Mouse (Mus musculus): ENCODE results near the gene Nudt22. TPM values are rescaled to one million over a fixed set of nuclear protein-coding genes. Genes with fewer than 3 reads are reported as not detected.

Nudt22 gene
- polyA plus RNA-seq, 1 experiment from 2014 or later = 40.8 TPM

DNA sequence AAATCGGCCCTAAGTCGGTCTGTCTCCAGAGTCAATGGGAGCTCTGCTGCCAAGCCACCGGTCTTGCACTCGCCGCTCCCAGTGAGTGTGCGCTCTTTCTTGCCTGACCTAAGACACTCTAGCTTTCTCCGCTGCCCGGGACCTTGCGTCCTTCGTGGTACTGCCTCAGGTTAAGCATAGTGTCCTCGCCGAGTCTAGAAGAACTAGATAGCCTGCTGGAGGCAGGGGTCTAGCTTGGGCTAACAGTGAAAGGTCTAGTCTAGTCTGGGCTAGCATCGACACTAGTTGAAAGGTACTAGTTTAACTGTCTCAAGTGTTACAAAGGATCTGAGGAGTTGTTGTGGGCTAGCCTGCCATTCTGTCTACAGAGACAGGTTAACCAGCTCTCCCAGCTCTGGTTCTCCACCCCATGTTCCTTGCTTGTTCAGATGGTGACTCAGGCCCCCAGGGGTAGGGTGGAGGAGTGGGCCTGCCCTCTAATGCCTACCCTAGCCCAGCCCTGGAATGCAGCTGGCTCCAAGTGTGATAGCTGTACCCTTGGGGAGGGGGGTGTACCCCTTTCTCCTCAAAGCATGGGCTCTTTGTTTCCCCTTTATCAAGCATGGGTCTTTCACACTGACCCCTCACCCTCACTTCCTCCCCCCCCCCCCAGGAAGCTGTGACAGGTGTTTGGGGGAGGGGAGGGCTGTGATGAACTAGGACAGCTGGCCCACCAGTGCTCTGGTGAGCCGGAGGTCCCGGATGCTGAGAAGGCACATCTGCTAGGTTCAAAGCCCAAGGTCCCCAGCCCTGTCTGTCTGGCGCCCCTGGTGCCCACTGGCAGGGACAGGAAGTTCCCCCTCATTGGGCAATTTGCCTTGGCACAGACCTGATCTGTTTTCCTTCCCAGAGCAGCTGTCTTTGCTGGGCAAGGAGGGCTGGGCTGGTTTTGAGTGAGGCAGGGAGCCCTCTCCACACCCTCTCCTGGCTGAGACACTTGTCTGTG lies 20.1 kb downstream of the Nudt22 start, which contains the start of gene Plcb3:
Plcb3 (minus strand) TSS at position 934 of the 985 bp plus-strand sequence.
- ATAC-seq (replicated peaks; ENCODE audit: low FRiP score, low read depth) (no peak), DNase-seq (ENCODE audit: low spot score) (peak; percentile 81)
- H3K9ac ChIP-seq (ENCODE audit: low read depth, low read length) = peak within 1 kb of the TSS; percentile 72
- under 1% methylated on average over 16 of the region's 16 CpGs for WGBS
- H3K4me3 ChIP-seq (replicated peaks; ENCODE audit: low read depth, low read length) = peak within 1 kb of the TSS; percentile 69
- H3K27me3 ChIP-seq (ENCODE audit: insufficient read depth, low read length) = no peaks in the 10 kb centered on the region
- TF ChIP-seq CTCF (IDR thresholded peaks at IDR 0.05; ENCODE audit: low read depth) = peak; percentile 48; the same call in 1 of the 2 replicates
- peak within 1 kb of the TSS; percentile 85 for H3K27ac ChIP-seq
- H3K4me1 ChIP-seq (replicated peaks; ENCODE audit: insufficient read depth, low read length) = peaks cover 28% of the 10 kb centered on the region
- H3K36me3 ChIP-seq (ENCODE audit: insufficient read depth, low read length) = 0 out of 2 replicates have a peak, but pooled peaks cover 14% of the 10 kb centered on the region
- H3K9me3 ChIP-seq (replicated peaks; ENCODE audit: low read length) = no peaks in the 10 kb centered on the region
- H3K4me2 ChIP-seq (ENCODE audit: low read length) = peak within 1 kb of the TSS; percentile 92

DNA sequence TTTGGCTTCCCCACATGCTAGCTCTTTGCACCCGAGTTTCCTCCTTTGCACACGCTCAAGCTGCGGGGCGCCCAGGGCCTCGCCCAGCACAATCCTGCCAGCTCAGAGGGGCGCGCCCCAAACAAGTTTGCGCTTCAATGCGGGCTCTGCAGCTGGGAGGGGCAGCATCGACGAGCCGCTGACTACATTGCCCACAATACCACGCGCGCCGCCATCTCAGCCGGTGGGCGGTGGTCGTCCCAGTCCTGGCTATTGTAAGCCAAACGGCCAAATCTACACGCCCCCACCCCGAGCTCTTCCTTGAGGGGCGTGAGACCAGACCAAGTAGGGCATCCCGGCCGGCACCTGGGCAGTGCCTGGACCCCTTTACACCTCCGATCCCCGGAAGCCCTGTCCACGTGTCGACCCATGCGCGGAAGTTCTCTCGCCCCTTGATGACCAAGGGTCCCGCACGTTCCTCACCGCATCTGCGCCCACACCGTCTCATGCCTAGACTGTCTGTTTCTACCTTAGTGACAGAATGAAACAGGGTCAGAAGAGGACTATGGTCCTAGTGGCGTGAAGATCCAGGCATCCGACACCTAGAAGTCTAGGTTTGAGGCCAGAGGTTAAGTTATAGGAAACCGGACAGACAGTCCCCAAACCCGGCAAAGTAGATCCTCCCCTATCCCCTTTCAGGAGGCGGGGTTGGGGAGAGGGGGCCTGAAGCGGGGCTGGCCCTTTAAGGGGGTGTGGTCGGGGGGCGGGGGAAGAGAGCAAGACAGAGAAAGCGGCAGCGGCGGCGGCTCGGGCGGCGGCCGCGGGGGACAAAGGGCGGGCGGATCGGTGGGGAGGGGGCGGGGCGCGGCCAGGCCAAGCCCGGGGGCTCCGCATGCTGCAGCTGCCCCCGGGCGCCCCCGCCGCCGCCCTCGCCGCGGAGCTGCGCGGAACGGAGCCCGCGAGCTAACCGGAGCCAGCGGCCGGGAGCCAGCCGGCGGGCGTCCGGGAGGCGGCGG lies 21.4 kb downstream of the Nudt22 start, which contains the start of gene Ppp1r14b:
Ppp1r14b (plus strand) TSS at position 758 of the 995 bp plus-strand sequence.
- peak; percentile 43 for ATAC-seq (replicated peaks; ENCODE audit: low FRiP score, low read depth)
- WGBS = under 1% methylated on average over 69 of the region's 84 CpGs

GRCm38 (mm10) chr19:6973581-6974190 lies 22.2 kb downstream of the Nudt22 start:
- ATAC-seq (replicated peaks; ENCODE audit: low FRiP score, low read depth) (no peak), DNase-seq (ENCODE audit: low spot score) (no peak)
- Histone ChIP-seq H3K4me2 (ENCODE audit: low read length) (peak overlapping the region; percentile 92), H3K9me3 (replicated peaks; ENCODE audit: low read length) (no peaks in the 10 kb centered on the region), H3K27ac (peak overlapping the region; percentile 16; the same call in 1 of the 2 replicates), H3K27me3 (ENCODE audit: insufficient read depth, low read length) (no peaks in the 10 kb centered on the region), H3K9ac (ENCODE audit: low read depth, low read length) (peak overlapping the region; percentile 72; the same call in 1 of the 2 replicates), H3K36me3 (ENCODE audit: insufficient read depth, low read length) (0 out of 2 replicates have a peak, but pooled peaks cover 14% of the 10 kb centered on the region), H3K4me3 (replicated peaks; ENCODE audit: low read depth, low read length) (peak overlapping the region; percentile 69), H3K4me1 (replicated peaks; ENCODE audit: insufficient read depth, low read length) (peaks cover 32% of the 10 kb centered on the region)
- TF ChIP-seq CTCF (IDR thresholded peaks at IDR 0.05; ENCODE audit: low read depth) = no peak
- 35% methylated on average over 12 of the region's 12 CpGs for WGBS

More for the DNA sequence above, 21.4 kb downstream of the Nudt22 start, which contains the start of gene Ppp1r14b:
- peak within 1 kb of the TSS; percentile 92 for H3K4me2 ChIP-seq (ENCODE audit: low read length)
- peak within 1 kb of the TSS; percentile 85 for H3K27ac ChIP-seq
- DNase-seq (ENCODE audit: low spot score) = peak; percentile 90
- H3K4me3 ChIP-seq (replicated peaks; ENCODE audit: low read depth, low read length) = peak within 1 kb of the TSS; percentile 69
- H3K9ac ChIP-seq (ENCODE audit: low read depth, low read length) = peak within 1 kb of the TSS; percentile 72
- peaks cover 34% of the 10 kb centered on the region for H3K4me1 ChIP-seq (replicated peaks; ENCODE audit: insufficient read depth, low read length)
- H3K9me3 ChIP-seq (replicated peaks; ENCODE audit: low read length) = no peaks in the 10 kb centered on the region
- H3K27me3 ChIP-seq (ENCODE audit: insufficient read depth, low read length) = no peaks in the 10 kb centered on the region
- 0 out of 2 replicates have a peak, but pooled peaks cover 14% of the 10 kb centered on the region for H3K36me3 ChIP-seq (ENCODE audit: insufficient read depth, low read length)
- TF ChIP-seq CTCF (IDR thresholded peaks at IDR 0.05; ENCODE audit: low read depth) = no peak

GRCm38 (mm10) chr19:6972247-6972917 lies 23.5 kb downstream of the Nudt22 start:
- H3K27ac ChIP-seq = no peak overlapping the region
- H3K36me3 ChIP-seq (ENCODE audit: insufficient read depth, low read length) = 0 out of 2 replicates have a peak, but pooled peaks cover 2% of the 10 kb centered on the region
- TF ChIP-seq CTCF (IDR thresholded peaks at IDR 0.05; ENCODE audit: low read depth) = no peak
- peaks cover 36% of the 10 kb centered on the region for H3K4me1 ChIP-seq (replicated peaks; ENCODE audit: insufficient read depth, low read length)
- H3K4me2 ChIP-seq (ENCODE audit: low read length) = no peak overlapping the region
- H3K9ac ChIP-seq (ENCODE audit: low read depth, low read length) = no peak overlapping the region
- ATAC-seq (replicated peaks; ENCODE audit: low FRiP score, low read depth) = no peak
- H3K27me3 ChIP-seq (ENCODE audit: insufficient read depth, low read length) = no peaks in the 10 kb centered on the region
- no peak for DNase-seq (ENCODE audit: low spot score)
- H3K4me3 ChIP-seq (replicated peaks; ENCODE audit: low read depth, low read length) = no peak overlapping the region
- 72% methylated on average over 13 of the region's 13 CpGs for WGBS
- no peaks in the 10 kb centered on the region for H3K9me3 ChIP-seq (replicated peaks; ENCODE audit: low read length)

- WGBS = 23% methylated on average over 6 of the region's 6 CpGs
- H3K4me2 ChIP-seq (ENCODE audit: low read length) = no peak overlapping the region
- H3K9ac ChIP-seq (ENCODE audit: low read depth, low read length) = no peak overlapping the region; the same call in 1 of the 2 replicates
- ATAC-seq (replicated peaks; ENCODE audit: low FRiP score, low read depth) (no peak), DNase-seq (ENCODE audit: low spot score) (no peak)
- no peak overlapping the region for H3K27ac ChIP-seq
- no peak for TF ChIP-seq CTCF (IDR thresholded peaks at IDR 0.05; ENCODE audit: low read depth)
- peaks cover 35% of the 10 kb centered on the region for H3K4me1 ChIP-seq (replicated peaks; ENCODE audit: insufficient read depth, low read length)
- no peaks in the 10 kb centered on the region for H3K9me3 ChIP-seq (replicated peaks; ENCODE audit: low read length)
- H3K27me3 ChIP-seq (ENCODE audit: insufficient read depth, low read length) = no peaks in the 10 kb centered on the region
- no peak overlapping the region for H3K4me3 ChIP-seq (replicated peaks; ENCODE audit: low read depth, low read length)
- H3K36me3 ChIP-seq (ENCODE audit: insufficient read depth, low read length) = no peaks in the 10 kb centered on the region
Measured at GRCm38 (mm10) chr19:6971644-6972043, 24.3 kb downstream of the Nudt22 start.
